Mouse (Mus musculus) adrenal gland, postnatal 10 days (tissue): Measurements from ENCODE around the gene Dnajb4. TPM values are rescaled to one million over a fixed set of nuclear protein-coding genes. Genes with fewer than 3 reads are reported as not detected.
"Not testable (repeated sequence)": the region's sequence is repeated elsewhere in the genome, so short reads cannot be mapped to it uniquely, and the experiment has no call there.

Experiments used
- DNase-seq: peaks from one replicate; pipeline ENCODE4 v3.0.0; 2021; ENCODE audit warnings: mixed read lengths
- total RNA-seq, 2 experiments: library from RNA; stranded (reverse); gene quantifications; 2 replicates each; pipeline ENCODE4 v1.2.3; 2021

The Dnajb4 gene
- total RNA-seq, 2 experiments from 2014 or later, result 41.2 to 41.6 TPM

- DNase-seq, result no peak
These were observed 1.8 kb downstream of the Dnajb4 start for GRCm38 (mm10) chr3:152208096-152208885.

DNA sequence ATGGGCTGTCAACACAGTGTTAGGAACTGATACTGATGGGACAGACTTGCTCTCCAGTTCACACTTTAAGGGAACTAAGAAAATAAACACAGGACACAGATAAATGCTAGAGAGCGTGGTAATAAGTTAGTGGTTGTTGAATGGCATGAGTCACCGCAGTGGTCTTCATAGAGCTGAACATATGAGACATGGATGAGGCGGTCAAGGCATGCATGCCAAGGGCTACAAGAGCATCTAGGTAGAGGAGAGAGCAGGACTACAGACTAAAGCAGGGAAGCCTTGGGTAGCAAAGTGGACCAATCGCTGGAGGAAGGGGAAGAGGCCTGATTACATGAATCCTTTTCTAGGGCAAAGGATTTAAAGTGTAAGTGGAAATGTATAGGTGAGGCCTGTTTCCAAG, 2.9 kb downstream of the Dnajb4 start:
- DNase-seq, result no peak

DNA sequence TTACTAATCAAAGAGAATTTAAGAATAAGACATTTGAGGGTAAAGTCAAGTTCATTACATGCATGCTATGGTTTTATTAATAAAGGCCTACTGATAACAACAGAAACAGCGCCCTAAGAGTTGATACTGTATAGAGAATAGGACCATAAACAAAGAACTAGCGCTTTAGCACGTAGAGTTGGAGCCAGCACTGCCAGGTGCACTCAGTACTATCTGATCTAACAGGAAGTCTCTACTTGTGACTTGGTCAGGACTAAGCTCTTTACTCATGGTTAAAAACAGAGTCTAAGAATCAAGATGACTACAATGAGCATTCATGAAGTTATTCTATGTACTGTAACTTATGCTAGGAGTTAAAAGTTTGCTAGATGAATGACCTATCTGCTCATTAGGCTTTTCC, 5.5 kb downstream of the Dnajb4 start:
- DNase-seq, result no peak

DNA sequence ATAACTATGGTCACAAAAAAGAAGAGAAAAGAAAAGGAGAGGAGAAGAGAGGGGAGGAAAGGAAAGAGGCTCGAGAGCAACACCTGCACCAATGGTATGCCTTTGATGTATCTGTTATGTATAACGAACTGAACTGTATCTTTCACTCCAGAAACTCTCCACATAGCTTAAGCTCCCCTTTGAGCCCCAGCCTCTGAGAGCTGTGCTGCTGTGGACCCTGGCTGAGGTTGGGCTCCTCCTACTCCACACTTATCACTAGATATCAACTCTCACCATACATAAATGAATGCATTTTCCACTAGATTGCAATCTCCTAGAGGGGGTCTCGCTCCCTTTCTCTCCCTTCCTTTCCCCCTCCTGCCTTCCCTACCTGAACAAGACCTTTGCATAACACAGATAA, 6.1 kb downstream of the Dnajb4 start:
- no peak for DNase-seq

GRCm38 (mm10) chr3:152203411-152203810, 6.7 kb downstream of the Dnajb4 start:
- no peak for DNase-seq

GRCm38 (mm10) chr3:152202942-152203341, 7.2 kb downstream of the Dnajb4 start:
- no peak for DNase-seq

DNA sequence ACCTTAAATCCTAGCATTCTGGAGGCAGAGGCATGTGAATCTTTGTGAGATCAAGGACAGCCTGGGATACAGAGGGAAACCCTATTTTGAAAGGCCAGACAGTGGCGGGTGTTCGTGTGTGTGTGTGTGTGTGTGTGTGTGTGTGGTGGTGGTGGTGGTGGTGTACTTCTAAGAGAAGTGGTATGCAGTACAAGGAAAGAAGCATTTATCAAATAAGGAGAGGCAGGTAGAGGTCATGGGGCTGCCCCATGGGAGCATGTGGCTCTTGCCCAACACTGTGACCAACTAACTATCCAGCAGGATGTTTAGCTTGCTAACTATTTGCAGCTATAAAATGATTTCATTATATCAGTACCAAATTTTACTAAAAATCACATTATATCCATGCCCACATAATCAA, 8.5 kb downstream of the Dnajb4 start:
- DNase-seq, result peak; percentile 47

DNA sequence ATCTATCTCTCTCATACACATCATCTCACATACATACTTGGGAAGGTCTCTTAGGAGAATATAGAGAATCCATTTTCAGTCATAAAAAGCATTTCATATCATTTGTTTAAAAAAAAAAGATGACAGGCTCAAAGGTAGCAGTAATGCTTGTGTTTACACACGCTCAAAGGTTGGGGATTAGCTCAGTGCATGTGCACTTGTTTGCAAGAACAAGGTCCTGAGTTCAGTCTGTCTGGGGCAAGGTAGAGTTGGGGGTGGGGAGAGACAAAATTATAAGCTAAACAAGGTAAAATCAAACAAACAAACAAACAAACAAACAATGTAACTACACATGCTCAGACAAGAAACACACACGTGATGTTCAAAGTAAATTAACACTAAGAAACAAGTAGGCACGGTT, 8.9 kb downstream of the Dnajb4 start:
- DNase-seq, result no peak

DNA sequence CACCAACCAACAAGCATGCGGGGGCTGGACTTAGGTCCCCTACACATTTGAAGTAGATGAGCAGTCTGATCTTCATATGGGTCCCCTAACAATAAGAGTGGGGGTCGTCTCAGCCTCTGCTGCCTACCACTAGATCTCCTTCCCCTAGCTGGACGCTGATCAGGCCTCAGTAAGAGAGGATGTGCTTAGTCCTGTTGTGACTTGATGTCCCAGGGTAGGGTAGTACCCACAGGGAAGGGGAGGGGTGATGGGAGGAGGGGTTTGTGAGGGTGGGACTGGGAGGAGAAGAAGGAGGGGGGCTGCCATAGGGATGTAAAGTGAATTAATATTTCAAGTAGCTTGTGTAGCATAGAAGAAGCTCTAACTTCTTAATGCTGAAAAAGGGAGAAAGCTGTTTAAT, 11.0 kb downstream of the Dnajb4 start:
- DNase-seq, result no peak

- not testable (repeated sequence) for DNase-seq
These were observed 12.9 kb downstream of the Dnajb4 start for GRCm38 (mm10) chr3:152197246-152197645.

DNA sequence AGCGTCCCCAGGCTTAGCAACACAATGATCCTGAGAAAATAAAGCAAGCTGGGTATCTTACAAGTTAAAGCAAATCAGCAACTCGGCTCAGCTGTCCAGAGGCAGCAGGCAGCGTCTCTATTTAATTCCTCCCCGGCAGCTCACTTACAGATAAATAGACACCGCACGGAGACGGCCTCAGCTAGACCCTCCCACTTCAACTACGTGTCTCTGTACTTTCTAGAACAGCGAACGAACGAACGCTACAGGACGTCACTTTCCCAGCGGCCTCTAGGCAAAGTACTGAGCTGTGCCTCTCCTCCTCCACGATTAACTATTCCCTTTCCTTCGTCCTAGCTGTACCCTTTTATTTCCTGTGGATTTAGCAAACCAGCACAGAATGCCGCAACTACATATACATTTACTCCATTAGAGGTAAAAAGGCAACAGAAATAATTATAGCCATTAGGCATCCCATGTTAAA, 16.4 kb downstream of the Dnajb4 start:
- peak; percentile 92 for DNase-seq

DNA sequence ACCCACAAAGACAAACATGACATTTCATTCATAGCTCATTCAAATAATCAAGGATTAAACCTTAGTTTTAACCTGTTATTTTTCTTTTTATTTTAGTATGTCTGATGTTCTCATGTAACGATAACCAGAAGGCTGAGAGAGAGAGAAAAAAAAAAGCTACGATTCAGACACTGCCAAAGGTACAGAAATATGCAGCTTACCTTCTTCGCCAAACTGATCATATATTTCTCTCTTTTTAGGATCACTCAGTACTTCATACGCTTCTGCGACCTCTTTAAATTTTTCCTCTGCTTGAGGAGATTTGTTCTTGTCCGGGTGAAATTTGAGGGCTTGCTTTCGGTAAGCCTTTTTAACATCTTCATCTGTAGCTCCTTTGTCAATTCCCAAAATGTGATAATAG, 16.9 kb downstream of the Dnajb4 start:
- DNase-seq, result no peak

DNA sequence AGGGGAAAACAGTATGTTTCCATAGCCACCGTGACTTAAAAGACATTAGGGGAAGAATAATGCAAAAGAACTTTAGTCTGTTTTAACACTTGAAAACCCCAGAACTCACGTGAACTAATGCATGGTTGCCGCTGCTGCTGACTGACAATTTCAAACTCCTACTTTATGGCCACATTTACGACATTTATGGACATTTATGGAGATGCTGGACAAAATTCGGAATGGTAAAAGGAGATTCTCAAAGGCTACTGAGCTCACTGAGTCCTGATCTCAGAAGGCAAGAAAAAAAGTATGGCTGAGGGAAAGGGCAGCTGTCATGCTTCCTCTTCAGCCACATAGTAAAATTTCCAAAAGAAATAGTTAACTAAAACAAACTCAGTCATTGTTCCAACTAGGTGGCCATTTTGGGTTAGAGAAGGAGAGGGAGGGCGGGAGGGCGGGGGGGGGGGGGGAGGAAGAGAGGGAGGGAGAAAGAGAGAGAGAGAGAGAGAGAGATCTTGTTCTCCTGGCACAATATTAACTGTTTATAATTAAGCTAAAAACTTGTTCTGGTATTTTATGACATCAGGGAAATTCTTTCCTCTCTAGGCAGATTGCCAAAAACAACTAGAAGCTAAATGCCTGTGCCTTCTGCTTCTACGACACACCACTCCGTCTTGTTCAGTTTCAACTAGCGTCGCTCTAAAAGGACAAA, 17.7 kb downstream of the Dnajb4 start:
- no peak for DNase-seq

DNA sequence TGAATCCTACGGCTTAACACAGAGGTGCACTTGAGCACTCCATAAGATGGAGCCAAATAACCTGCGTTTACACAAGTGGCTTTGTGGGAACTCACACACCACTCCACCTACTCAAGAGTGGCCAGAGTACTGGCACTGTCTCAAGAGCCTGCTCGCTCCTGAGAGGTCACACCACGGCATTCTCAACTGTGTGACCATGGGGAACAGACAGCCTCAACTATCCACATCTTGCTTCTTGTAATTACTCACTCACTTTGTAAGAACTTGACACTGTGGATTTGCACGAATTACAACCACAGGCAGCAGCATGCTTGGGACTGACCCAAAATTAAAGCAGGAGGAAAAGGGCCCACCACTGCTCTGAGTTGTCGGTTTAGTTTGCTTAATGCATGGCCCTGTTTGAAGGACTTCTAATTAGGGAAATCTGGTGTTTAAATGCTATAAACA, 18.3 kb downstream of the Dnajb4 start:
- peak; percentile 62 for DNase-seq

- peak; percentile 37 for DNase-seq
These were observed 19.2 kb downstream of the Dnajb4 start for GRCm38 (mm10) chr3:152190679-152191477.

DNA sequence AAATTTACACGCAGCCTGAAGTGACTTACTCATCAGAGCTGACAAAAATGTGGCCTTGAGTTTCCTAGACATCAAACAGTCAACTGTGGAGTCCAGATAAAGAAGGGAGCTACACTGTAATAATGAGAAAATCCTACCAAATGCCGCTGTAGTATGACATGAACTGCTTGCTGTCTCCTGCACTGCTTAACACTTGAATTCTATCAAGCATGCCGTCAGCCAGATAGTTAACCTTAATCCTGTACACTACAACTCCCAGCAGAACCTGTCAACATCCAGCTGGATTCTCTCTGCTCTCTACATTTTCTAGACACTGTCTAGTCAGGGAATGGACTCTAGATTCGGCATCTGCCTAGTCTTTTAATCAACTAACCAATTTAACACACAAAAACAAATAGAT, 20.8 kb downstream of the Dnajb4 start:
- DNase-seq, result no peak

DNA sequence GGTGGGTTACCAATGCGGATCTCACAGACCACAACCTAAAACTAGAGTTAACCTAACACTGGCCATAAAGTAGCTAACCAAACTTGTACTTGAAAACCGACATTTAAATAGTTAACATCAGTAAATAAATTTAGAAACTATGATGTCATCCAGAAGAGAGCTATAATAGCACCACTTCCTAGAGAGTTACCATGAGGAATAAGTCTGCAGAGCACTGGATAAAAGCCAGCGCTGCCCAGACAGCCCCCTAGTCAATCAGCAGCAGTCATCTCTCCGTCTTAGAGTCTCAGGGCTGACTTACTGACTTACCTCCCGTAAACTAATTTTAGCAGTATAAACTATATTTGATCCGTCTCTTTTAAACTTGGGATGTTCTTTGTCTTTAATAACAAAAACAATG, 24.0 kb downstream of the Dnajb4 start:
- DNase-seq, result no peak

GRCm38 (mm10) chr3:152183522-152183921, 26.6 kb downstream of the Dnajb4 start:
- no peak for DNase-seq

- no peak for DNase-seq
These were observed 29.5 kb downstream of the Dnajb4 start for GRCm38 (mm10) chr3:152180624-152181023.

DNA sequence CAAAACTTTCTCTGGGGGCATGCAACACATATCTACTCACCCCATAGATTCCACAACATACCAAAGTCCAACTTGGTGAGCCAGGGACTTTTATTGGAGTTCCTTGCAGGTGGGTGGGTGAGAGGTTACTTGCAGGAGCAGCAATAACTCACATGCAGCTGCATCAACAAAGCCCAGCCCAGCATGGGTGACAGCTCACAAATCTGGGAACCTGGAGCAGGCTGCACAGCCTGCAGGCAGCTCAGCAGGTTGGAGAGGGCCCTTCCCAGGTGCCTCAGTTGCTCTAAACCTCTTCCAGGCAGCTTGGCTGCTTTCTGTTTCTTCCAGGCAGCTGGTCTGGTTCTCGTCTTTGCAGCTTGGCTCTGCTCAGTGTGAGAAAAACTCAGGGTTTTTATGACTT, 30.8 kb downstream of the Dnajb4 start:
- no peak for DNase-seq

- DNase-seq, result no peak
These were observed 31.3 kb downstream of the Dnajb4 start for GRCm38 (mm10) chr3:152178816-152179215.

- DNase-seq, result no peak
These were observed 37.7 kb downstream of the Dnajb4 start for GRCm38 (mm10) chr3:152172322-152172935.
